Mouse (Mus musculus): Measurements from ENCODE around the gene Grm7.

- TF ChIP-seq CTCF (IDR thresholded peaks at IDR 0.05; ENCODE audit: extremely low read depth, insufficient read depth, low read length) (no peak), POLR2A (IDR thresholded peaks at IDR 0.05; ENCODE audit: extremely low read depth, insufficient read depth, low read length) (no peak)
Measured at GRCm38 (mm10) chr6:111481866-111482265, 836.5 kb downstream of the Grm7 start.

All from cortical plate, adult 2 months (tissue).